Mouse (Mus musculus) urinary bladder, adult 18-20 months (tissue): Measurements from ENCODE around the gene Nodal.

Source experiments
- DNase-seq, 2 experiments: peaks; one replicate each; pipeline ENCODE4 v3.0.0; 2022; ENCODE audit warnings: low spot score in 2 of 2, mixed read lengths in 2 of 2

Nodal gene

DNA sequence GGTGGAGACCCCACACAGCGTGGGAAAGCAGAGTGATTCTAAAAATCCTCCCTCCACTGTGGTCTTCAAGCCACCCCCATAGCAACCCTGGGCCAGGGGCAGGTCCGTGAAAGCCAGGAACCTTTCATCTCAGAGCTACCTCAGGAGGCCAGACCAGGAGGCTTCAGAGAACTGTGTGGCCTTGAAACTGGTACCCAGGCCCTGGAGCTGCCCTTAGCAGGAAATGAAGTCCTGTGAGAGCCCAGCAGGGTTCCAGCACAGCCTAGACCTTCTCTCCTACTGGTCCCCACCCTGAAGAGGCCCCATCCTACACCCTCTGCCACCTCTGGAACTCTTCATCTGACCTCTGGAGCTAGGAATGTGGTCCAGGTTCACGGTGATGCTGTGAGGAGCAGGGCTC is 19.6 kb upstream of the Nodal start:
- DNase-seq = no peak

DNA sequence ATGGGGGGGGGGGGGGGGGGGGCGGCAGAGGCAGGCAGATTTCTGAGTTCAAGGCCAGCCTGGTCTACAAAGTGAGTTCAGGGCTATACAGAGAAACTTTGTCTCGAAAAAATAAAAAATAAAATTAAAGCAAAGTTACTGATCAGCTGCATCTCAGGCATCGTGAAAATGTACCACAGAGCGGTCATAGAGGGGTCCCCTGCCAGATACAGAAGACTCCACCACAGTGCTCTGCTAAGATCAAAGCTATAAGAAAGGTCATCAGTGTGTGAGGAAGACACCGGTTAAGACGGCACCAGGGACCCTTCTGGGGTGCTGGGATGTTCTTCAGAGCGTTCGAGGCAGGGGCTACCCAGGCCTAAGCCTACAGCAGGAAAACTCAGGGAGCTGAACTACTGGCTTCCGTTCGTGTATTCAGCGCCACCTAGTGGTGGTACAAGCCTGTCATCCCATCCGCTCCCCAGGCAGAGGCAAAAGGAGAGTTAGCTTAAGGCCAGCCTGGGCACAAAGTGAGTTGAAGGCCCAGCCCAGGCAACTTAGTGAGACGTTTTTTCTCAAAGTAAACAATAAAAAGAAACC is 18.5 kb upstream of the Nodal start:
- DNase-seq = peak; percentile 25 to 30

DNA sequence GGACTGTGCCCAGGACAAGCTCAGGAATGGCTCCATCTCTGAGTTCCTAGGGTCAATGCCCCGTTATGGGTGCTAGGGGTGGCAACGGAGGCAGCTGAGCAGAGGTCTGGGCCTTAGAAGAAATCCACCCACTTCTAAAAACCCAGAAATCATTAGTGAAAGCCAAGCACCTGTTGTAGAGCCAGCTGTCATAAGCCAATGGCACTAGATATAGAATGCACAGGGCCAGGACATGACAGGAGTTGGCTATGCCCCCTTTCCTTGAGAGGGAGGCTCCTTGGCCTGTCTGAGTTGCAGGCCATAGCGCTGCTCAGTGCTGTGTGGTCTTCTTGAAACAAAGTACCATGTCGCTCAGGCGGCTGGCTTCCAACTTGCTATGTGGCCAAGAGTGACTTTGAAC is 17.4 kb upstream of the Nodal start:
- no peak for DNase-seq

DNA sequence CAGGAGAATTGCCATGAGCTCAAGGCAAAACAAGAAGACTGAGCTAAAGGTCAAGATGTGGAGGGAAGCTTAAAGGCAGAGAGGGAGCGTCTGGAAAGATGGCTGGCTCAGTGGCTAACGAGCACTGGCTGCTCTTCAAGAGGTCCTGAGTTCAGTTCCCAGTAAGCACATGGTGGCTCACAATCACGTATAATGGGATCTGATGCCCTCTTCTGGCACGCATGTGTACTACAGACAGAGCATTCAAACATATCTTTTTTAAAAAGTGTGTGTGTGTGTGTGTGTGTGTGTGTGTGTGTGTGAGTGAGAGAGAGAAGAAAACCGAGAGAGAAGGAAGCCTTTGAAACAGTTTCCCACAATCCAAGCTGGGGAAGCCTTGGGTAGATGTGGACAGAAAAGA is 15.3 kb upstream of the Nodal start:
- no peak for DNase-seq

DNA sequence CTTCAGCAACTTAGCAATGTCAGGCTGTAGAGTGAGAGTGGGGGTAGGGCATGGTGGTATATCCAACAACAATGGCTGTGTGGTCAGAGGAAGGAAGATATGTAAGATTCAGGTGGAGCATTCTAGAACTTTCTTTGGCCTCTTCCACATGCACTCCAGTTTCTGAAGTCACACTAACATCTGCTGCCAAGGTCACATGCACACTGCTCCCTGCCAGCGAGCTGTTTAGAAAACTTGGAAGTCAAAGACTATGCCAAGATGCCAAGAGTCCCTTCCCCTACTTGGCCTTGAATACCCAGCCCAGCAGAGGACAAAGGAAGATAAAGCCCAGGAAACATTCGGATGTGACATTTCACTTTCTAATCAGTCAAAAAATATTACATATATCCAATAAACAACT is 14.9 kb upstream of the Nodal start:
- no peak for DNase-seq

DNA sequence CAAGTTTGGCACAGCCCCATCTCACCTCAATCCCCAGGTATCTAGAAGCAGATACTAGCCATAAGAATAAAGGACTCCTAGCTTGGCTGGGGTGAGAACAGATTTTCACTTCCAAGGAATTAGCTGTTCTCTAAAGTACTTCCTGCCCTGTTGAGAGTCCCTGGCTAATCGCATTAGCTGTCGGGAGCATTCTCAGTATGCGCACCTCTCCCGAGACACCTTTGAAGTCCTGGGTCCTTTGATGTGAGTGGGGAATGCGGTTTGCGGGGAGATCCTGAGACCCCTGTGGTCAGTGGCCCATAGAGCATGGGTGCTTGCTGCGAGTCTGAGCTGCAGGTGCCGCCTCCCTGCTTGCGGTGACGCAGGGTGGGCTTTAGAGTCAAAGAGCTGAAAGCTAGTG is 11.8 kb upstream of the Nodal start:
- DNase-seq = no peak

DNA sequence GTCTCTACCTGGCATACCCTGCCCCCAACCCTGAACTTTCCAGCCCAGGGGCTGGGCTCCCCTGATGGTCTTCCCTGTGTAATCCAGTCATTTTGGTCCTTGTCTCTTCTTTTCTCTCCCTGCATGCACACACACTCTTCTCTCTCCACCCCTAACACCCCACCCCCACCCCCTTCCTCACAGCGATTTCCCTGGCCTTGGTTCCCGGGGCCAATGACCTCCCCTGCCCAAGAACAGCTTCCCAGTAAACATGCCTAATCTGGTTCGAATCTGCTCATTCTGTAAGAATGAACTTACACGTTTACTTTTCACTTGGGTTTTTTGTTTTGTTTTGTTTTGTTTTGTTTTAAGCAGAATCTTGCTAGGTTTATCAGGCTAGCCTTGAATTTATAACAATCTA is 8.0 kb upstream of the Nodal start:
- no peak for DNase-seq

DNA sequence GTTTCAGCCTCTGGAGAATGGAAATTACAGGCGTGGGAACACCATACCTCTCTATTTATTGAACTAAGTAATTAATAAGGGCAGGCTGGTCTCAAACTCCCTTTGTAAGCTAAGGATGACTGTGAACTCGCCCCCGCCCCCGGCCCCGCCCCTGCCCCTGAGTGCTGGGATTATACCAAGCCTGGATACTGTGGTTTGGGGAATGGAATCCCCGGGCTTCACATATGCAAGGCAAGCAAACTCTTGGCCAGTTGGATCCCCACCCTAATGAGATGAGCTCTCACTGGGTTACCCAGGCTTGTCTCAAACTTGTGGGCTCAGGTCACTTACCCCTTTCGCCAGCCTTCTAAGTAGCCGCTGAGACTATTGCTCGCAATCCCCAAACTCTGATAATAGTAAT is 7.6 kb upstream of the Nodal start:
- no peak for DNase-seq

DNA sequence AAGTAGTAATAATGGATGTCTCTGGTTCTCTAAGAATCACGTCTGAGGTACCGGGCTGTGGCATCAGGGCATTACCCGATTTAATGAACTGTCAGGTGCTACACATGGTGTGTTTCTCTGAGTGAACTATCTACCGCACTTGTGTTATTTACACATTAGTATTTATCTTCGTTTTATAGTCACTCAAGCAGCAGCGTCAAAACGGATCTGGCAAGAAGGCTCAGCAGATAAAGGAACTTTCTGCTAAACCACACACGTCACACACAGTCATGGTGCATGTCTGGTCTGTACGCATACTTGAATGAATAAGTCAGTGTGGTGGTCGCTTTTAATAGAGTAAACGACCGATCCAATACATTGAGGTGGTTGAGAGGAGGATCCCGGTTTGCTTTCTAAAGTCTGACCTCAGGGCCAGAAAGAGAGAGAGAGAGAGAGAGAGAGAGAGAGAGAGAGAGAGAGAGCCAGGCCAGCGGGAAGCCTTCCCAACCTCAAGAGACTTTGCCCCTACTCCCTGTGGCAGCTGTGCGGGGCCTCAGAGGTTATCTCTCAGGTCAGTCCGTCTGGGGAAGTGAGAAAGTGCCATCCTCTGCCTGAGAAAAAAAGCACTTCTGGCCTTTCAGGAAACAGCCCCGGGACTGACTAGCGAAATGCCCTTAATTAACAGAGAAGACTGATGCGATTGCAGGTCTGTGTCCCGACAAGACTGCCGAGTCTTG is 4.7 kb upstream of the Nodal start:
- DNase-seq = no peak

DNA sequence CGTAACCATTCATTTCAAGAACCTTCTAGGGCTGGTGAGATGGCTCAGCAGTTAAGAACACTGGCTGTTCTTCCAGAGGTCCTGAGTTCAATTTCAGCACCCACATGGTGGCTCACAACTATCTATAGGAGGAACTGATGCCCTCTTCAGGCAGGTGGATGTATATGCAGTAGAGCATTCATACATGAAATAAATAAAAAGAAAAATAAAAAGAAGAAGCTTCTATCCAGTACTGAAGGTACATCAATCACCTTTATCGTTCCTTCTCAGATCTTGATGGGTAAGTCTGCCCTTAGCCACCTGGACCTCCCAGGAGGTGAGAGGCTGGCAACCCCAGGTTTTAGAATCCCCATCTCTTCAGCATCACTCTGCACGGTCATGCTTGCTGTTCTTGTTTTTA is 2.5 kb upstream of the Nodal start:
- DNase-seq = no peak

DNA sequence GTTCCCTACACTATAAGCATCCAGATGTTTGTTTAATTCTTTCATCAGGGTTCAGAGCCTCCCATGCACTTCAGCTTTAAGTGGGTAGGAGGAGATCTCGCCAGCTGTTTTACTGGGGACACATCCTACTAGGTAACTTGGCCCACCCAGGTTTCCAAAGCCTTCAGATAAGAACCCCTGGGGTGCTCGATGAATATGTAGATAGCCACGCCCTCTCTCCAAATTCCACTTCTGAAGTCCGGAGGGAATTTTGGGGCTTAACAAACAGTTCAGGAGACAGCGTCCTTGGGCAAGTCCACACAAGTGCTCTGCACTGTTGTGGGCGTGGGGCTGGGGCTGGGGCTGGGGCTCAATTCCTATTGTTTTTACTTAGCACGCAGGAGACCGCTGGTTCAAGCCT is 1.9 kb upstream of the Nodal start:
- no peak for DNase-seq

DNA sequence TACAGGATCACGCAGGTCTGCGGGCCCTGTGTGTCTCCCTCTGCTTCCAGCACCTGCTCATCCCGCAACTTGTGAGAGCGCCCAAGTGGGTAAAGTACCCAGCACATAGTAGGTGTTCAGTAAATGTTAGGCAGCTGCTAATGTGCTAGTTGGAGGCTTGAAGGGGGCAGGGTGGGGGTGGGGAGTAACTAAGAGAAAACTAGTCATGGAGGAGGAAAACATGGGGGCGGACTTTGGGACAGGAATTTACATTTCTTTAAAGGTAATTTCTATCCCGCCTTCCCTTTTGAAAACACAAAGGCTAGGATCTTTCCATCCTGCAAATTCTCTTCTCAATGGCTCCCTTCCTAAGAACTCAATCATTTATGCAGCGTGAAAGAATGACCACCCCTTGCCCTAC is 1.2 kb upstream of the Nodal start:
- no peak for DNase-seq

DNA sequence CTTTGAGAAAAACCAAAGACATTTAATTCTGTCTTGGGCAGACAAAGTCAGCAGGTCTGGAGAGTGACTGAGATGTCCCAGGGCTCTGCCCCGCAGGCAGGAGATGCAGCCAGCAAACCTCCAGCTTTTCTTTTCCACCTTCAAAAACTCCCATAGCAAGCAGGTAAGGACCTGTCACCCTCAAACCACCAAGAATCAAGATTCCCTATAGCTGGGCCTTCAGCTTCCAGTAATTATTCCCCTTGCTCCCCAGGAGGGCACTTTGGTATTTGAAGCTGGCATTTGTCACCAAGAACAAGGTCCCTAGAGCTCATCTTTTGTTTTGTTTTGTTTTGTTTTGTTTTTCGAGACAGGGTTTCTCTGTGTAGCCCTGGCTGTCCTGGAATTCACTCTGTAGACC is 726 bp upstream of the Nodal start:
- no peak for DNase-seq

DNA sequence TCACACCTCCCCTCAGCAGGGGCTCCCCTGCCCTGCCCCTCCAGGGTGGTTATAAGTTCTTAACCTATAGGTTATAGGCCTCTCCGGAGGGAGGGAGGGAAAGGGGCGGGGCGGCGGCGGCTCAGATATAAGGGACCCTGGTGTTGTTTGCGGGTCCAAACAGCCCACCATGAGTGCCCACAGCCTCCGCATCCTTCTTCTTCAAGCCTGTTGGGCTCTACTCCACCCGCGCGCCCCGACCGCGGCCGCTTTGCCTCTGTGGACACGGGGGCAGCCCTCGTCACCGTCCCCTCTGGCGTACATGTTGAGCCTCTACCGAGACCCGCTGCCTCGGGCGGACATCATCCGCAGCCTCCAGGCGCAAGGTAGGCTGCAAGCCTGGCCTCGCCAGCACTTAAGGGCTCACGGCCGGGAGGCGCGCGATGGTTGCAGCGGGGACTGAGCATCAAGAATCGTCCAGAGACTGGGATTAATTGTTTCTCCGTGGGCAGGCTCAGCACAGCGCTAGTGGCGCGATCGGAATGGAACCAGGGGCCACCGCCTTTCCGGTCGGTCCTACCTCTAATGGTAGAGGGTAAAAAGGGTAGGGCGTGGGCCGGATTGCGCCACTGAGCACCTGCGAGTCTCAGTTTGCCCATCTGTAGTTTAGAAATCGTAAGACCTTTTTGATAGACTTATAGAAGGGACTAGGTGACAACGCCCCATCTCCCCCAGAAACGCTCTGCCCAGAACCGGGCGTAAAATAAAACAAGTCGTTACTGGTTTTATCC is 544 bp downstream of the Nodal start:
- DNase-seq = no peak

DNA sequence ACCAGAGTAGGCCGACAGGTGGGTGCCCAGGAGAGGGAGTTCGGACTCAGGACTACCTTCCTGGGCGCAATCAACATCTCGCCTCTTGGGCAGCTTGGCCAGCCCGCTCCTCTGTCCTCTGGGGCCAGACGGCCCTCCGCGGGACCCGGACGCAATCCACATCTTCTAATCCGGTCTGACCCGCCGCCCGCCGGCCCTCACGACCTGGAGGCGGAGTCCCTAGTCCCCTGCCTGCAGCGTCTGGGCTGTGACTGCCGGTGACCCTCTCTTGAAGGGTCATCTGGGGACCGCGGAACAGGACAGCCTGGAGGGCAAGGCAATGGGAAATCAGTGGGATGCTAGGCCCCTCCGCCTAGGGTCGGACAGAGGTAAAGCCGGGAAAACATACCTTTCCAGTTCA is 1.4 kb downstream of the Nodal start:
- no peak for DNase-seq

DNA sequence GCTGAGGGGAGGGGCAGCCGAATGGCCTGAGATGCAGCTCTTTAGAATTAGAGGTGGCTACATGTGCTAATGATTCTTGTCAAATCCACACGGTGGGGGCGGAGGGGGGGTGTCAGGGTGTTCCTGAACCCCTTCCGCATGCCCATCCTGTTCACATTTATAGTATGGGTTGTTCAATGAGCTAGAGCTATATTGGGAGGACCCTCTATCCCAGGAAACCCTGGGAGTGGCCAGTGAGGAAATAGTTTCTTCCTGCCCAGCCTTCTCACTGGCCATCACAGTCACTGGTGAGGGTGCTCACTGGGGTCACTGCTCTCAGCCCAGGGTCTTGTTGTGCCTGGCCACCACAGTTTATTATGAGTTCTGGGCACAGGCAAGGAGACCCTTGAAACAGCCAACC is 2.2 kb downstream of the Nodal start:
- DNase-seq = no peak

DNA sequence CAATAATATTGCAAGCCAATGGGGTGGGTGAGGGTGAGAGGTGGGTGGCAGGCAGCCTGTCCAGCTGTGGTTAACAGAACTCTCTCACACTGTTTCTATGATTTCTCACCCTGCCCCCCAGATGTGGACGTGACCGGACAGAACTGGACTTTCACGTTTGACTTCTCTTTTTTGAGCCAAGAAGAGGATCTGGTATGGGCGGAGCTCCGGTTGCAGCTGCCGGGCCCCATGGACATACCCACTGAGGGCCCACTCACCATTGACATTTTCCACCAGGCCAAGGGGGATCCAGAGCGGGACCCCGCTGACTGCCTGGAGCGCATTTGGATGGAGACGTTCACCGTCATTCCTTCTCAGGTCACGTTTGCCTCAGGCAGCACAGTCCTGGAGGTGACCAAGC is 5.1 kb downstream of the Nodal start:
- DNase-seq = no peak

DNA sequence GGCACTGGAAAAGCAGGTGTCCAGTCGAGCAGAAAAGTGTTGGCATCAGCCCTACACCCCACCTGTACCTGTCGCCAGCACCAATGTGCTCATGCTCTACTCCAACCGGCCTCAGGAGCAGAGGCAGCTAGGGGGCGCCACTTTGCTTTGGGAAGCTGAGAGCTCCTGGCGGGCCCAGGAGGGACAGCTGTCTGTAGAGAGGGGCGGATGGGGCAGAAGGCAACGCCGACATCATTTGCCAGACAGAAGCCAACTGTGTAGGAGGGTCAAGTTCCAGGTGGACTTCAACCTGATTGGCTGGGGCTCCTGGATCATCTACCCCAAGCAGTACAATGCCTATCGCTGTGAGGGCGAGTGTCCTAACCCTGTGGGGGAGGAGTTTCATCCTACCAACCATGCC is 5.5 kb downstream of the Nodal start:
- DNase-seq = no peak

DNA sequence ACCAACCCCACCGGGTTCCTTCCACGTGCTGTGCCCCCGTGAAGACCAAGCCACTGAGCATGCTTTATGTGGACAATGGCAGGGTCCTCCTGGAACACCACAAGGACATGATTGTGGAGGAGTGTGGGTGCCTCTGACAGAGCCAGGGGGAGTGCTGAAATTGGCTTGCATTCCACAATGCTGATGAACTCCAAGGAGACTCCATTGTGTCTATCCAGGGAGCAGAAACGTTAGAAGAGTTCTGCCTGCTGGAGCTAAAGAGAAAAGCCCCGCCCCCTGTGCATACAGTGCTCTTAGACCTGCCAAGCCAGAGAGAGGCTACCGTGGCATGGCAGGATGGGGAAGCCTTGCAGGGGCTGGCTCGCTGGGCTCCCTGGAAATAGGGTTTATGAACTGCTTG is 6.7 kb downstream of the Nodal start:
- no peak for DNase-seq

DNA sequence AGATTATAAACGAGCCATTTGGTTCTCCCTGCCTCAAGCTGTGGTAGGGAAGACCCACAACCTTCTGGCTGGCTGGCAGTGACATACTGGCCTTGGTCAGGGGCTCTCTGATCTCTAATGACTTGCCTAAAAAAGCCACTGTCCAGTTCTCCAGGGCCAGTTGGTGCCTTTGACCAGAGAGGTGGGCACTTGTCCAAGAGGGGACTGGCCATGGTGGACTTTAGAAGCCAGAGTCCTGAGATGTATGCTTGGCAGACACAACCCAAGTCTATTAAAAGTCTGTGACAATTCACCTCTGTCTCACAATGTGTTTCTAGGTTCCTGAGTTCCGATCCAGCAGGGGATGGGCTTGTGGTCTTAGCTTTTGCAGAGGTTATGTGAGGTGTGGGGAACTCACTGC is 7.3 kb downstream of the Nodal start:
- no peak for DNase-seq

DNA sequence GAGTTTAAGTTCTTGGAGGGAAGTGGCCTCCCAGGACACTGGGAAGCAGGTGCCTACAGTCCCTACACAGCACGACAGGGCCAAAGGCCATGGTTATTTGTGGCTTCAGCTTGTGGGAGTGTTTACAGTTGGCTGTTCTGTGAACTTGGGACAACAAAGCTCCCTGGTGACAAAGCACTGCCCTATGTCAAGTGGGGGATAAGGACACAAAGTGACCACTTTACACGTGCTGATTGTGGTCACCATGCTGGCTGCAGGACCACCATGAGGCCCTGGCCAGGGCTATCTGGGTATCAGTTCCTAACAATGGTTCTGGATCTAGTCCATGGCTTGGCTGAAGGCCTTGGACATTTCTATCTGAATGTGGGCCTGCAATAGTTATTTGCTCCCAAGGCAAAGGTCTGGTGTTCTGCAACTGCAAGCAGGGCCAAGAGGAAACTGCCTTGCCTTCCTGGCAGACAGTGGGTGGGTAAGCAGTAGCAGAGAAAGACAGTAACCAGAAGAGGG is 8.5 kb downstream of the Nodal start:
- no peak for DNase-seq

DNA sequence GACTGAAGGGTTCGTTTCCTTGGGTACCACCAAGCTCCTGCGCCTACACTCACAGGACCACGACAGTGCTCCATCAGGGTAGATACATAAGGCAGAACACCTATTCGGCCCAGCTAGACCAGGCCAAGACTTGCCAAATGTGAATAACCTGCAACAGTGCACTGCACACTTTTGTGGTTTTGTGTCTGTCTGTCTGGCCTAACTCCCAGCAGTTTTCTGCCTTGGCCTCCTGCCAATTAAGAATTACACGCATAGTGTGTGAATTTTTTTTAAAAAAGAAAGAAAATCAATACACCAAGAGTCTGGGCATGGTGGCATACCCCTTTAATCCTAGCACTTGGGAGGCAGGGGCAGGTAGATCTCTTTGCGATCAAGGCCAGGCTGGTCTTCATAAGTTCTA is 10.2 kb downstream of the Nodal start:
- no peak for DNase-seq

DNA sequence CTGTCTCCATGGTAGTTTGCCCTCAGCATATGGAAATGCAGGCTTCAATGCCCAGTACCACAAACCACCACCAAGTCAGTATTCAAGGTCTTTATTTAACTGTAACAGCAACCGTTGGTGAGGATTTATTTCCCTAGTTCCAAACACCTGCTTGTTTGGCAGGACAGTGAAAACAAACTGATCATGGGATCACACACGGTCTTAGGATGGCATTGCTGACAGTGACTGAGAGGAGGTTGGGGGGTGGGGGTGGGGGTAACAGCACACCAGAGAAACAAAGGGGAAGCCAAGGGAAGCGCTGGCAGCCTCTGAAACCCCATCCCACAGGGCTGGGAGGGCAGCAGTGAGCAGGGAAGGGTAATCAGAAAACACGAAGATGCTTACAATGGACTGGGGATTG is 10.6 kb downstream of the Nodal start:
- DNase-seq = no peak
